Mouse (Mus musculus): ENCODE measurements at regions not wholly inside any gene's neighbourhood (a gene's known extent, or its start where the extent isn't known, plus 50 kb on each side); places are given as distances from the start of the nearest gene placed in this dataset.

GRCm38 (mm10) chr12:94587031-94587430, 1105.0 kb upstream of the Flrt2 start:
- no peak for TF ChIP-seq CTCF (conservative IDR thresholded peaks at IDR 0.05)
- no peak overlapping the region for H3K27ac ChIP-seq

DNA sequence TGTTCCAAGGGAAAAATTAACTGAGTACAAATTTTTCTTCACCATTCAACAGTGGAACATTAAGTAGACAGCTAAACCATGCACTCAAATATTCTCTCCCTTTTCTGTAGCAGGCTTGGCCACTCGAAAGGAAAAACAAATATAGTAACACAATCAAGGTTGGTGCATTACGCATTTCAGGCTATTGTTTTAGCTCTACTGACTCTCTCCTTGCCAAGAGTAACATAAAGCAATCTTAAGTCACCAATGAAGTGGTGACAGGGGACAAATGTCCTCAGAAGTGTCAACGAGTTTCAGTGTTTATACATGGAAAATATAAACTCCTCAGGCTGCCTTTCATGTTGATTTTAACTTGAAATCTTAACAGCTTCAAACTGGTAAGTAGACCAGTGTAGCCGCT, 1103.4 kb upstream of the Flrt2 start:
- no peak for DNase-seq (ENCODE audit: low spot score in 2 of 2)
- Histone ChIP-seq H3K27ac (no peak overlapping the region), H3K4me3 (no peak overlapping the region)
- TF ChIP-seq CTCF (conservative IDR thresholded peaks at IDR 0.05), result no peak

More at GRCm38 (mm10) chr12:94587031-94587430, 1105.0 kb upstream of the Flrt2 start:
- H3K4me3 ChIP-seq, result no peak overlapping the region
- DNase-seq (ENCODE audit: low spot score in 2 of 2), result no peak

DNA sequence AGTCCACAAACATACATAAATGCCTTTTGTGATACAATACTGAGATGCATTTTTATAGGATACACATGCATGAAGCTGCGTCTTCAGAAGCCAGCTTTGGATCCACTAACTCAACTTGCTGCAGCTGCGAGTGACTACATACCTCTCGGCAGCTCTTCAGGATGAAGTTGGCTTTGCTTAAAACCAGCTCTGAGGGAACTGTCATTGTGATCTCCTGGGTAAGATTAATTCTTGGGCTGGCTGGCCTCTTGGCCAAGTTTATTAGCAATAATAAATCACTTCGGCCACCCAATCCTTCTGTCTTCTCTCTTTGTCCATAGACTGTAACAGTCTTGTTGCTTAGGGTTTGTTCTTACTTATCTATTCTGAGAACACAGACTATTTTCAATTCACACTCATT, 1103.0 kb upstream of the Flrt2 start:
- DNase-seq (ENCODE audit: low spot score in 2 of 2), result no peak
- H3K27ac ChIP-seq, result no peak overlapping the region
- no peak overlapping the region for H3K4me3 ChIP-seq
- TF ChIP-seq CTCF (conservative IDR thresholded peaks at IDR 0.05), result no peak

- no peak overlapping the region for H3K27ac ChIP-seq
- peak in 1 of 2 experiments; percentile 48 for DNase-seq (ENCODE audit: low spot score in 2 of 2)
Observed at GRCm38 (mm10) chr12:94605566-94605965, 1086.5 kb upstream of the Flrt2 start.

DNA sequence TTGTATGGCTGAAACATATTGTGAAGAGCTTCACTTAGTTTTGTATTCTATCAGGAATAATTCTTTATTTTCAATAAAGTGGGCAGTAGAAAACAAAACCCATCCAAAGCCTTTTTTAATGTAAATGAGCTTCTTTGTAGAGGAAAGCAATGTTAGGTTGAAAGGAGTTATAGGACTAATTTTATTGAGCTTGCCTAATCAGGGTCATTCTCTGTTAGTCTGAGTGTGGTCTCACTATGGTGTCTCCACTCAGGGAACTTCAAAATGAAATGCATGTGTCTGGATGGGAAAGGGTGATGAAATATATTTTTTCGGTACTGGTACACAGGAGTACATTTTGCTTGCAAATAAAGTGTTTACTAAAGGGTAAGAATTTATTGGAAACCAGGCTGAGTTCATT, 1055.5 kb upstream of the Flrt2 start:
- H3K27ac ChIP-seq, result no peak overlapping the region
- no peak for DNase-seq (ENCODE audit: low spot score in 2 of 2)
- TF ChIP-seq CTCF (conservative IDR thresholded peaks at IDR 0.05), result no peak
- H3K4me3 ChIP-seq, result no peak overlapping the region

More at GRCm38 (mm10) chr12:94605566-94605965, 1086.5 kb upstream of the Flrt2 start:
- no peak overlapping the region for H3K4me3 ChIP-seq
- TF ChIP-seq CTCF (conservative IDR thresholded peaks at IDR 0.05), result no peak

- Histone ChIP-seq H3K27ac (no peak overlapping the region), H3K4me3 (no peak overlapping the region)
- no peak for DNase-seq (ENCODE audit: low spot score in 2 of 2)
- no peak for TF ChIP-seq CTCF (conservative IDR thresholded peaks at IDR 0.05)
Observed at GRCm38 (mm10) chr12:94640153-94640552, 1051.9 kb upstream of the Flrt2 start.

GRCm38 (mm10) chr12:94645302-94645701, 1046.7 kb upstream of the Flrt2 start:
- peak in 1 of 2 experiments; percentile 7 for DNase-seq (ENCODE audit: low spot score in 2 of 2)
- Histone ChIP-seq H3K27ac (no peak overlapping the region), H3K4me3 (no peak overlapping the region)
- TF ChIP-seq CTCF (conservative IDR thresholded peaks at IDR 0.05), result no peak

GRCm38 (mm10) chr12:94670035-94670434, 1022.0 kb upstream of the Flrt2 start:
- peak overlapping the region; percentile 28; the same call in 1 of the 2 replicates for H3K27ac ChIP-seq
- no peak for TF ChIP-seq CTCF (conservative IDR thresholded peaks at IDR 0.05)
- peak; percentile 27 to 75 for DNase-seq (ENCODE audit: low spot score in 2 of 2)
- H3K4me3 ChIP-seq, result no peak overlapping the region

DNA sequence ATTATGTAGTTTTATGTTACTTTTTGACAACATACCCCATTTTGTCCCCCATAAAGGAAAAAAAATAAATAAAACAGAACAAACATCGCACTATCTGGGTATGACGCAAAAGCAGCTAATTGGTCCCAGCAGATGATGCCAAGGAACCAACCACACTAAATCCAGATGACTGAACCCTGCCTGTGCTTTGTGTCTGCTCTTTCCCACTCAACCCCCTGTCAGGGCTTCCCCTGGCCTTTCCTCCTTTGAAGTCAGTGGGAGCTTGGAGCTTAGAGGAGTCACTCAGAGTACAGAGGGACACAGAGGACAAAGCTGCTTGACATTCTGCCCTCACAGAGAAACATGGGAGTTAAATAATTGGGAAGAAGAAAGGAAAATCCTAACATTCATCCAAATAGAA, 1017.1 kb upstream of the Flrt2 start:
- TF ChIP-seq CTCF (conservative IDR thresholded peaks at IDR 0.05), result no peak
- H3K4me3 ChIP-seq, result no peak overlapping the region
- no peak for DNase-seq (ENCODE audit: low spot score in 2 of 2)
- no peak overlapping the region for H3K27ac ChIP-seq

DNA sequence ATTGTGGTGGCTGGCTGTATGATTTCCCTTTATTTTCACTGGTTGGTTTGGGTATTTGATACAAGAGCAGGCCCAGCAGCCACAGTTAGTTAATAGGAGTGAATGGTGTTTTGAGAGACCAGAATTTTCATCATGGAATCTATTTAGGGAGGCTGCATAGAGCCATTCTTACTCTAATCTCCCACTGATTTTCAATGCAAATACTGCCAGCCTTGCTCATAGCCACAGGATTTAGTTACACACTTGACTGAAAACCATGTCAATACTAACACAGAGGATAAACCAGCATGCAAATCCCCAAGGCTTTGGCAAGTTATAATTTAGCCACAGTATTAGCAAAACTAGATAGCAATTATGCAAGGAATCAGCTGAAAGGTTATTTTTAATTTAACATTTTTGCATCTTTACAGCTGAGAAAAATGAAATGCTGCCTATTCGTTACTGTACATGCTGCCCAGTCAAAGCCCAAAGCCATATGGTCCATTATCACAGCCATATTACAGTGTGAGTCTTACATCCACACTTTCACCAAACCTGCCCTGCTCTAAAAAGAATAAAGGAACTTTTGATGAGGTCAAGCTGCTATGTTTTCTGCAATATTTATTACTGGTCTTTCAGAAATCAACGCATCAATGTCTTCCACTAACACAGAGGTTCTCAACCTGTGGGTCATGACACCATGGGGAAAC, 1000.5 kb upstream of the Flrt2 start:
- H3K4me3 ChIP-seq, result no peak overlapping the region
- no peak overlapping the region for H3K27ac ChIP-seq
- DNase-seq (ENCODE audit: low spot score in 2 of 2), result no peak
- TF ChIP-seq CTCF (conservative IDR thresholded peaks at IDR 0.05), result no peak

GRCm38 (mm10) chr12:94731391-94731790, 960.6 kb upstream of the Flrt2 start:
- DNase-seq (ENCODE audit: low spot score in 2 of 2), result peak in 1 of 2 experiments; percentile 25
- no peak overlapping the region for H3K27ac ChIP-seq
- no peak for TF ChIP-seq CTCF (conservative IDR thresholded peaks at IDR 0.05)
- no peak overlapping the region for H3K4me3 ChIP-seq

DNA sequence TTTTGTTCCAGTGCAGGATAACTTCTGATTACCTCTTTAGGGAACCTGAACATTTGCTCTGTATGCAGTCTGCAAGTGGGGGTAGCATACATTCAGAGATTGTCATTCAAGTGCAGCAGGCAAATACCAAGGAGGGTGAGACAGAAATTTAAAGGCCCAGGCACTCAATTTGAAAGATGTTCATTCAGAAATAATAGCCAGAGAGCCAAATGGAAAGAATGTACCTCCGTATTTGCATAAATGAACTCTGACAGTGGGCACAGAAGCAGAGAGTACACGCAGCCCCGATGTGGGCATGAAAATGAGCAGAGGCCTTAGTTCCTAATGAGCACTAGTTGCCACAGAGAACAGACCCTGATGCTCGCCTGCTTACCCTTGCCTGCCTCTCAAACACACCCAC, 958.8 kb upstream of the Flrt2 start:
- Histone ChIP-seq H3K4me3 (no peak overlapping the region), H3K27ac (no peak overlapping the region)
- TF ChIP-seq CTCF (conservative IDR thresholded peaks at IDR 0.05), result no peak
- no peak for DNase-seq (ENCODE audit: low spot score in 2 of 2)

DNA sequence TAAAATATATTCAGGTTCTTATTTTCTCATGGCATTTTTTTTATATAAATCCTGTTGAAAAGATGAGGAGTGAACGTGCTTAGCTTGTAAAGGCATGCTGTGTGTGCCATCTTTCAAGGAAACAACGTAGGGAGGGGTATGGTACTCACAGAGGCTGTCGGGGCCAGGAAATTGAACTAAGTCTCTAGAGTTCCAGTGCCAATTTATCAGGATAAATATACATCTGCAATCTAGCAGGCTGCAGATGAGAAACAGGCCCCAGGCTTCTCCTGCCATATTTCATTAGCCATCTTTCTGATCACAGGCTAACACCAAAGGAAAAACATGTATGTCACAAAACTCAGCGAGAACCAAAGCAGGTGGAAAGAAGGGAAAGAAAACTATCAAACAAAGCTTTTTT, 954.8 kb upstream of the Flrt2 start:
- no peak overlapping the region for H3K27ac ChIP-seq
- no peak for DNase-seq (ENCODE audit: low spot score in 2 of 2)
- no peak for TF ChIP-seq CTCF (conservative IDR thresholded peaks at IDR 0.05)
- H3K4me3 ChIP-seq, result no peak overlapping the region

- Histone ChIP-seq H3K4me3 (no peak overlapping the region), H3K27ac (no peak overlapping the region)
- TF ChIP-seq CTCF (conservative IDR thresholded peaks at IDR 0.05), result no peak
- DNase-seq (ENCODE audit: low spot score in 2 of 2), result no peak
Observed at GRCm38 (mm10) chr12:94749747-94750515, 942.1 kb upstream of the Flrt2 start.
